Mouse (Mus musculus) hindbrain, embryonic 13.5 days (tissue): ENCODE data around the gene Tesk2. TPM values are rescaled to one million over a fixed set of nuclear protein-coding genes. Genes with fewer than 3 reads are reported as not detected.

Source experiments
- ATAC-seq: fragments of 200-750 bp; cut with Nextera tagmentation; 2 replicates; pipeline ENCODE4 v1.8.0; 2017; ENCODE audit warnings: moderate TSS enrichment; ENCODE audit not compliant: low FRiP score
- H3K27ac ChIP-seq: fragments of 300-500 bp; sonication (generic); 2 replicates; pipeline ENCODE4 v1.5.1; 2015; ENCODE audit warnings: inconsistent platforms, mild to moderate bottlenecking, moderate library complexity
- H3K27me3 ChIP-seq: fragments of 300-500 bp; sonication (generic); 2 replicates; pipeline ENCODE4 v1.6.1; 2015; ENCODE audit warnings: mild to moderate bottlenecking, inconsistent platforms
- H3K36me3 ChIP-seq: fragments of 300-500 bp; sonication (generic); 2 replicates; pipeline ENCODE4 v1.6.1; 2015; ENCODE audit warnings: mild to moderate bottlenecking, inconsistent platforms
- H3K4me1 ChIP-seq: fragments of 300-500 bp; sonication (generic); replicated peaks from 2 replicates; pipeline ENCODE4 v1.6.1; 2015; ENCODE audit warnings: inconsistent platforms
- H3K4me2 ChIP-seq: fragments of 300-500 bp; sonication (generic); 2 replicates; pipeline ENCODE4 v1.6.1; 2015; ENCODE audit warnings: inconsistent platforms, mild to moderate bottlenecking, moderate library complexity
- H3K4me3 ChIP-seq: fragments of 300-500 bp; sonication (generic); 2 replicates; pipeline ENCODE4 v1.5.1; 2015; ENCODE audit warnings: mild to moderate bottlenecking, inconsistent platforms
- H3K9ac ChIP-seq: fragments of 300-500 bp; sonication (generic); 2 replicates; pipeline ENCODE4 v1.6.1; 2015; ENCODE audit warnings: mild to moderate bottlenecking, inconsistent platforms
- H3K9me3 ChIP-seq: fragments of 300-500 bp; sonication (generic); 2 replicates; pipeline ENCODE4 v1.6.1; 2016; ENCODE audit warnings: inconsistent platforms
- WGBS: fragments of 180-500 bp; shearing (Covaris S2); methylation state at CpG from one replicate; pipeline ENCODE4 v1.1.7; 2015; 5-methylcytosine and 5-hydroxymethylcytosine counted together
- polyA plus RNA-seq: library from polyadenylated mRNA; unstranded; fragments of >200 nt; fragmentation: Nextera tagmentation; extraction: Ambion mirVana; gene quantifications from 2 replicates; pipeline ENCODE4 v1.2.1, GENCODE M21; 2015

Tesk2 gene
- polyA plus RNA-seq, 1 experiment from 2014 or later = 3.2 TPM

GRCm38 (mm10) chr4:116722230-116722629, 1.5 kb downstream of the Tesk2 start:
- peaks cover 2% of the 10 kb centered on the region; the same call in 1 of the 2 replicates for H3K27me3 ChIP-seq
- no peaks in the 10 kb centered on the region for H3K9me3 ChIP-seq
- peaks cover 13% of the 10 kb centered on the region for H3K4me1 ChIP-seq
- no peak overlapping the region for H3K27ac ChIP-seq
- WGBS = 45% methylated on average over 7 of the region's 7 CpGs
- H3K4me3 ChIP-seq = no peak overlapping the region
- no peak overlapping the region for H3K9ac ChIP-seq
- ATAC-seq = no peak
- no peaks in the 10 kb centered on the region for H3K36me3 ChIP-seq
- H3K4me2 ChIP-seq = no peak overlapping the region

GRCm38 (mm10) chr4:116725444-116725843, 4.7 kb downstream of the Tesk2 start:
- H3K36me3 ChIP-seq = no peaks in the 10 kb centered on the region
- H3K4me1 ChIP-seq = peaks cover 7% of the 10 kb centered on the region; the same call in 1 of the 2 replicates
- 87% methylated on average over 5 of the region's 5 CpGs for WGBS
- H3K27me3 ChIP-seq = peaks cover 2% of the 10 kb centered on the region; the same call in 1 of the 2 replicates
- H3K4me3 ChIP-seq = no peak overlapping the region
- no peak overlapping the region for H3K9ac ChIP-seq
- no peak for ATAC-seq
- no peak overlapping the region for H3K4me2 ChIP-seq
- H3K9me3 ChIP-seq = no peaks in the 10 kb centered on the region
- no peak overlapping the region for H3K27ac ChIP-seq

GRCm38 (mm10) chr4:116727401-116727800, 6.7 kb downstream of the Tesk2 start:
- H3K9me3 ChIP-seq = no peaks in the 10 kb centered on the region
- no peak overlapping the region for H3K4me2 ChIP-seq
- 85% methylated on average over 3 of the region's 3 CpGs for WGBS
- no peaks in the 10 kb centered on the region for H3K36me3 ChIP-seq
- H3K9ac ChIP-seq = no peak overlapping the region
- H3K4me1 ChIP-seq = no peaks in the 10 kb centered on the region
- no peaks in the 10 kb centered on the region for H3K27me3 ChIP-seq
- no peak for ATAC-seq
- H3K4me3 ChIP-seq = no peak overlapping the region
- no peak overlapping the region for H3K27ac ChIP-seq

- WGBS = 97% methylated on average over 3 of the region's 3 CpGs
- Histone ChIP-seq H3K36me3 (no peaks in the 10 kb centered on the region), H3K27ac (no peak overlapping the region), H3K4me1 (no peaks in the 10 kb centered on the region), H3K4me2 (no peak overlapping the region), H3K9ac (no peak overlapping the region), H3K27me3 (no peaks in the 10 kb centered on the region), H3K4me3 (no peak overlapping the region), H3K9me3 (no peaks in the 10 kb centered on the region)
- ATAC-seq = no peak
Observed at GRCm38 (mm10) chr4:116729532-116729931, 8.8 kb downstream of the Tesk2 start.

GRCm38 (mm10) chr4:116731077-116731476, 10.3 kb downstream of the Tesk2 start:
- no peak for ATAC-seq
- 92% methylated on average over 9 of the region's 9 CpGs for WGBS

GRCm38 (mm10) chr4:116732355-116732754, 11.6 kb downstream of the Tesk2 start:
- Histone ChIP-seq H3K4me1 (no peaks in the 10 kb centered on the region), H3K27me3 (no peaks in the 10 kb centered on the region), H3K9ac (no peak overlapping the region), H3K27ac (no peak overlapping the region), H3K9me3 (no peaks in the 10 kb centered on the region), H3K4me3 (no peak overlapping the region), H3K4me2 (no peak overlapping the region), H3K36me3 (no peaks in the 10 kb centered on the region)
- ATAC-seq = no peak
- WGBS = 86% methylated on average over 5 of the region's 5 CpGs

More at GRCm38 (mm10) chr4:116731077-116731476, 10.3 kb downstream of the Tesk2 start:
- Histone ChIP-seq H3K9me3 (no peaks in the 10 kb centered on the region), H3K4me1 (no peaks in the 10 kb centered on the region), H3K27ac (no peak overlapping the region), H3K36me3 (no peaks in the 10 kb centered on the region), H3K4me3 (no peak overlapping the region), H3K4me2 (no peak overlapping the region), H3K9ac (no peak overlapping the region), H3K27me3 (no peaks in the 10 kb centered on the region)

GRCm38 (mm10) chr4:116734996-116735395, 14.2 kb downstream of the Tesk2 start:
- no peak overlapping the region for H3K9ac ChIP-seq
- H3K9me3 ChIP-seq = no peaks in the 10 kb centered on the region
- H3K27ac ChIP-seq = no peak overlapping the region
- H3K4me1 ChIP-seq = no peaks in the 10 kb centered on the region
- ATAC-seq = no peak
- no peaks in the 10 kb centered on the region for H3K36me3 ChIP-seq
- H3K4me2 ChIP-seq = no peak overlapping the region
- no peak overlapping the region for H3K4me3 ChIP-seq
- no peaks in the 10 kb centered on the region for H3K27me3 ChIP-seq
- WGBS = 87% methylated on average over 2 of the region's 2 CpGs

- ATAC-seq = no peak
- no peaks in the 10 kb centered on the region for H3K27me3 ChIP-seq
- 86% methylated on average over 9 of the region's 9 CpGs for WGBS
- no peak overlapping the region for H3K4me3 ChIP-seq
- no peak overlapping the region for H3K4me2 ChIP-seq
- H3K4me1 ChIP-seq = no peaks in the 10 kb centered on the region
- no peaks in the 10 kb centered on the region for H3K36me3 ChIP-seq
- H3K9ac ChIP-seq = no peak overlapping the region
- no peaks in the 10 kb centered on the region for H3K9me3 ChIP-seq
- no peak overlapping the region for H3K27ac ChIP-seq
Observed at GRCm38 (mm10) chr4:116738972-116739751, 18.4 kb downstream of the Tesk2 start.

GRCm38 (mm10) chr4:116749750-116750149, 29.0 kb downstream of the Tesk2 start:
- Histone ChIP-seq H3K36me3 (no peaks in the 10 kb centered on the region), H3K4me3 (no peak overlapping the region), H3K9ac (no peak overlapping the region), H3K27ac (no peak overlapping the region), H3K9me3 (no peaks in the 10 kb centered on the region), H3K4me2 (no peak overlapping the region), H3K4me1 (no peaks in the 10 kb centered on the region), H3K27me3 (no peaks in the 10 kb centered on the region)
- 90% methylated on average over 2 of the region's 2 CpGs for WGBS
- no peak for ATAC-seq

GRCm38 (mm10) chr4:116761914-116762313, 41.2 kb downstream of the Tesk2 start:
- 83% methylated on average over 2 of the region's 2 CpGs for WGBS

GRCm38 (mm10) chr4:116764001-116764400, 43.3 kb downstream of the Tesk2 start:
- ATAC-seq = no peak
- H3K4me1 ChIP-seq = no peaks in the 10 kb centered on the region
- 92% methylated on average over 5 of the region's 5 CpGs for WGBS
- no peaks in the 10 kb centered on the region for H3K27me3 ChIP-seq
- H3K4me2 ChIP-seq = no peak overlapping the region
- no peaks in the 10 kb centered on the region for H3K36me3 ChIP-seq
- no peak overlapping the region for H3K4me3 ChIP-seq
- no peak overlapping the region for H3K9ac ChIP-seq
- no peaks in the 10 kb centered on the region for H3K9me3 ChIP-seq
- no peak overlapping the region for H3K27ac ChIP-seq

More at GRCm38 (mm10) chr4:116761914-116762313, 41.2 kb downstream of the Tesk2 start:
- no peak for ATAC-seq
- no peaks in the 10 kb centered on the region for H3K9me3 ChIP-seq
- no peak overlapping the region for H3K9ac ChIP-seq
- no peak overlapping the region for H3K4me2 ChIP-seq
- H3K4me3 ChIP-seq = no peak overlapping the region
- H3K36me3 ChIP-seq = no peaks in the 10 kb centered on the region
- no peak overlapping the region for H3K27ac ChIP-seq
- H3K27me3 ChIP-seq = no peaks in the 10 kb centered on the region
- no peaks in the 10 kb centered on the region for H3K4me1 ChIP-seq

- 90% methylated on average over 5 of the region's 5 CpGs for whole genome bisulfite sequencing
- no peak overlapping the region for H3K4me2 ChIP-seq
- H3K9me3 ChIP-seq = no peaks in the 10 kb centered on the region
- no peaks in the 10 kb centered on the region for H3K36me3 ChIP-seq
- no peak overlapping the region for H3K9ac ChIP-seq
- no peak for ATAC-seq
- no peak overlapping the region for H3K27ac ChIP-seq
- no peaks in the 10 kb centered on the region for H3K4me1 ChIP-seq
- no peaks in the 10 kb centered on the region for H3K27me3 ChIP-seq
- no peak overlapping the region for H3K4me3 ChIP-seq
Observed at GRCm38 (mm10) chr4:116768510-116768909, 47.8 kb downstream of the Tesk2 start.

- Histone ChIP-seq H3K9me3 (no peaks in the 10 kb centered on the region), H3K4me1 (no peaks in the 10 kb centered on the region), H3K27ac (no peak overlapping the region), H3K36me3 (no peaks in the 10 kb centered on the region), H3K4me2 (no peak overlapping the region), H3K4me3 (no peak overlapping the region), H3K9ac (no peak overlapping the region), H3K27me3 (no peaks in the 10 kb centered on the region)
- no peak for ATAC-seq
Observed at GRCm38 (mm10) chr4:116769060-116769459, 48.3 kb downstream of the Tesk2 start.
